Mouse (Mus musculus) urinary bladder, postnatal 36 days (tissue): ENCODE data around the gene Cdiptos.

Experiments
- DNase-seq, 2 experiments: peaks; one replicate each; pipeline ENCODE4 v3.0.0; 2022; ENCODE audit warnings: low spot score in 2 of 2, mixed read lengths in 1 of 2

The Cdiptos gene

GRCm38 (mm10) chr7:126976878-126977459 lies 1.1 kb upstream of the Cdiptos start:
- DNase-seq, result peak in 1 of 2 experiments; percentile 19

GRCm38 (mm10) chr7:126975893-126975949 lies 177 bp downstream of the Cdiptos start, which contains the start of gene Cdipt:
Cdipt (plus strand) TSS chr7:126975914.
- DNase-seq, result no peak

- peak in 1 of 2 experiments; percentile 6 for DNase-seq
Observed at GRCm38 (mm10) chr7:126975493-126975892, 405 bp downstream of the Cdiptos start.

- no peak for DNase-seq
Observed at GRCm38 (mm10) chr7:126967361-126967760, 8.5 kb downstream of the Cdiptos start.

GRCm38 (mm10) chr7:126965568-126965967 lies 10.3 kb downstream of the Cdiptos start:
- no peak for DNase-seq

- peak; percentile 25 to 29 for DNase-seq
Observed at GRCm38 (mm10) chr7:126963548-126964286, 12.2 kb downstream of the Cdiptos start.

GRCm38 (mm10) chr7:126961965-126962364 lies 13.9 kb downstream of the Cdiptos start:
- no peak for DNase-seq

GRCm38 (mm10) chr7:126961095-126961494 lies 14.8 kb downstream of the Cdiptos start:
- no peak for DNase-seq

GRCm38 (mm10) chr7:126959780-126960179 lies 16.1 kb downstream of the Cdiptos start:
- DNase-seq, result no peak

- no peak for DNase-seq
Observed at GRCm38 (mm10) chr7:126955125-126955524, 20.8 kb downstream of the Cdiptos start.

- no peak for DNase-seq
Observed at GRCm38 (mm10) chr7:126952646-126953045, 23.3 kb downstream of the Cdiptos start.

GRCm38 (mm10) chr7:126951741-126952140 lies 24.2 kb downstream of the Cdiptos start:
- DNase-seq, result no peak

- no peak for DNase-seq
Observed at GRCm38 (mm10) chr7:126950647-126951615, 25.0 kb downstream of the Cdiptos start.

GRCm38 (mm10) chr7:126949793-126950646 lies 25.9 kb downstream of the Cdiptos start, which contains the start of gene Sez6l2:
Sez6l2 (plus strand) TSS chr7:126950563.
- peak; percentile 70 to 84 for DNase-seq

GRCm38 (mm10) chr7:126949403-126949792 lies 26.5 kb downstream of the Cdiptos start, which contains the start of gene Asphd1:
Asphd1 (minus strand) TSS chr7:126949582.
- no peak for DNase-seq

- DNase-seq, result no peak
Observed at GRCm38 (mm10) chr7:126948626-126949025, 27.3 kb downstream of the Cdiptos start.

- no peak for DNase-seq
Observed at GRCm38 (mm10) chr7:126946530-126946929, 29.4 kb downstream of the Cdiptos start.

- no peak for DNase-seq
Observed at GRCm38 (mm10) chr7:126941801-126942200, 34.1 kb downstream of the Cdiptos start.

GRCm38 (mm10) chr7:126941171-126941570 lies 34.7 kb downstream of the Cdiptos start:
- no peak for DNase-seq

- no peak for DNase-seq
Observed at GRCm38 (mm10) chr7:126932652-126933051, 43.2 kb downstream of the Cdiptos start.

- DNase-seq, result no peak
Observed at GRCm38 (mm10) chr7:126929046-126929445, 46.9 kb downstream of the Cdiptos start.
